Mouse (Mus musculus): ENCODE results near the gene Vti1a.

- TF ChIP-seq CTCF (IDR thresholded peaks at IDR 0.05; ENCODE audit: extremely low read depth, insufficient read depth, low read length), result no peak
- no peak for TF ChIP-seq POLR2A (IDR thresholded peaks at IDR 0.05; ENCODE audit: extremely low read depth, insufficient read depth, low read length)
These were observed 324.2 kb downstream of the Vti1a start for GRCm38 (mm10) chr19:55640251-55640650.

Measured in cortical plate, adult 2 months (tissue).